Mouse (Mus musculus) kidney, embryonic 16.5 days (tissue): ENCODE data around the gene Rac3. TPM values are rescaled to one million over a fixed set of nuclear protein-coding genes. Genes with fewer than 3 reads are reported as not detected.
"Not testable (repeated sequence)": the region's sequence is repeated elsewhere in the genome, so short reads cannot be mapped to it uniquely, and the experiment has no call there.

Experiments used
- ATAC-seq: fragments of 200-750 bp; cut with Nextera tagmentation; 2 replicates; pipeline ENCODE4 v1.8.0; 2017; ENCODE audit warnings: moderate TSS enrichment; ENCODE audit not compliant: low FRiP score, low TSS enrichment
- H3K27ac ChIP-seq: fragments of 300-500 bp; sonication (generic); 2 replicates; pipeline ENCODE4 v1.5.1; 2014; ENCODE audit warnings: low read length
- H3K27me3 ChIP-seq: fragments of 300-500 bp; sonication (generic); 2 replicates; pipeline ENCODE4 v1.6.1; 2014; ENCODE audit warnings: low read length, control low read depth, mixed read lengths; ENCODE audit not compliant: insufficient read depth
- H3K36me3 ChIP-seq: fragments of 300-500 bp; sonication (generic); 2 replicates; pipeline ENCODE4 v1.6.1; 2014; ENCODE audit warnings: low read length, control low read depth, mixed read lengths; ENCODE audit not compliant: insufficient read depth
- H3K4me1 ChIP-seq: fragments of 300-500 bp; sonication (generic); 2 replicates; pipeline ENCODE4 v1.6.1; 2014; ENCODE audit warnings: low read length, control low read depth, mixed read lengths; ENCODE audit not compliant: insufficient read depth
- H3K4me2 ChIP-seq: fragments of 300-500 bp; sonication (generic); replicated peaks from 2 replicates; pipeline ENCODE4 v1.6.1; 2014; ENCODE audit warnings: low read depth, low read length
- H3K4me3 ChIP-seq: fragments of 300-500 bp; sonication (generic); 2 replicates; pipeline ENCODE4 v1.5.1; 2014; ENCODE audit warnings: mild to moderate bottlenecking, low read length
- H3K9ac ChIP-seq: fragments of 300-500 bp; sonication (generic); replicated peaks from 2 replicates; pipeline ENCODE4 v1.6.1; 2014; ENCODE audit warnings: low read length
- H3K9me3 ChIP-seq: fragments of 300-500 bp; sonication (generic); 2 replicates; pipeline ENCODE4 v1.6.1; 2016; ENCODE audit warnings: low read length, control low read depth
- WGBS: fragments of 180-500 bp; shearing (Covaris S2); extraction: QIAGEN DNeasy Blood & Tissue Kit; methylation state at CpG from one replicate; pipeline ENCODE4 v1.1.7; 2014; 5-methylcytosine and 5-hydroxymethylcytosine counted together
- polyA plus RNA-seq: library from polyadenylated mRNA; unstranded; fragments of >200 nt; fragmentation: Nextera tagmentation; extraction: Ambion mirVana; gene quantifications from 2 replicates; pipeline ENCODE4 v1.2.1, GENCODE M21; 2015

Rac3 gene
- 32.5 and 38.7 TPM in 2 replicates for polyA plus RNA-seq

DNA sequence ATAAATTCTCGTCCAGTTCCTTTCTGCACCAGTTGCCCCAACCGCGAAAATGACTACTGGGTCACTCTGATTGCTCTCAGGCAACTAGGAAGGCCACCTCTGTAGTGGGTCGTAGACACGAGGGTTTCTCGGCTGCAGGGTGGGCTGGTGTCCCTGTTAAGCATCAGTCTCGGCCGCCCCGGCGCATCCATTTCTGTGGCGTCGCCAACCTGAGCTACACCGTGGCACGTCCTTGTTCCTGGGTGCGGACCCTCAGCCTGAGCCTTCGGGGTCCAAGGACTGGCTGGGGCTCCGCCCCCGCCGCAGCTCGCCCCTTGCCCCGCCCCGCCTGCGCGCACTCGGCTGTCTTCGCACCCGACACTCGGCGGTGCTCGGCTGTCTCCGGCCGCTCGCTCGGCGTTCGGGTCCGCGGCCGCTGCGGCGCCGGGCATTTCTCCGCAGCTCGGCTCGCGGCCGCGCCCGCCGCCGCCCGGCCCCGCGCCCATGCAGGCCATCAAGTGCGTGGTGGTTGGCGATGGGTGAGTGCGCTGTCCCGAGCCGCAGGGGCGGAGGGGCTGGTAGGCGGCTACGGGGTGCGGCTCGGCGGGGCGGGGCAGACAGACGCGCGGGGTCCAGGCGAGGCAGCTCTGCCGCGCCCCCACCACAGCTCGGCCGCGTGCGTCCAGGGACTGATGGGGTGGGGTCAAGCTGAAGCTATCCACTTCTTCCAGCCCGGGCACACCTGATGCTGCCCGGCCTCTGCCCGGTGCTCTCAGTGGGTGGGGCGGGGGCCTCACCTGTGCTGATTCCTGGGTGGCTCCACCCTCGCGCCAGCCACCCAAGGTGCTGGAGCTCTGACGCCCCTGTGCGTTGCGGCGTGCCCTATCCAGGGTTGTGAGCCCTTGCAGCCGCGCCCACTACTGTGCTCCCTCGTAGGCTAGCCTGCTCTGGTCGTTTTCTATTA, at the start of gene Rac3:
Rac3 (plus strand) TSS at position 347 of the 943 bp plus-strand sequence.
- H3K27ac ChIP-seq: no peak within 1 kb of the TSS
- H3K9ac ChIP-seq: peak within 1 kb of the TSS; percentile 83
- no peaks in the 10 kb centered on the region for H3K9me3 ChIP-seq
- H3K4me3 ChIP-seq: peak within 1 kb of the TSS; percentile 68
- H3K27me3 ChIP-seq: peaks cover 6% of the 10 kb centered on the region; the same call in 1 of the 2 replicates
- WGBS: under 1% methylated on average over 85 of the region's 90 CpGs
- peak within 1 kb of the TSS; percentile 98 for H3K4me2 ChIP-seq
- H3K4me1 ChIP-seq: peaks cover 21% of the 10 kb centered on the region
- ATAC-seq: peak; percentile 80
- H3K36me3 ChIP-seq: peaks cover 23% of the 10 kb centered on the region

- peak; percentile 96 for ATAC-seq
- Histone ChIP-seq H3K4me1 (peaks cover 8% of the 10 kb centered on the region), H3K27me3 (no peaks in the 10 kb centered on the region), H3K4me2 (peak within 1 kb of the TSS; percentile 95), H3K9me3 (no peaks in the 10 kb centered on the region), H3K9ac (peak within 1 kb of the TSS; percentile 82), H3K36me3 (no peaks in the 10 kb centered on the region), H3K27ac (peak within 1 kb of the TSS; percentile 82), H3K4me3 (peak within 1 kb of the TSS; percentile 68)
- under 1% methylated on average over 82 of the region's 83 CpGs for WGBS
Measured at GRCm38 (mm10) chr11:120672687-120673593, 48.3 kb upstream of the Rac3 start, which contains the start of gene Aspscr1. Gene Aspscr1 (plus strand): TSS chr11:120672973.

DNA sequence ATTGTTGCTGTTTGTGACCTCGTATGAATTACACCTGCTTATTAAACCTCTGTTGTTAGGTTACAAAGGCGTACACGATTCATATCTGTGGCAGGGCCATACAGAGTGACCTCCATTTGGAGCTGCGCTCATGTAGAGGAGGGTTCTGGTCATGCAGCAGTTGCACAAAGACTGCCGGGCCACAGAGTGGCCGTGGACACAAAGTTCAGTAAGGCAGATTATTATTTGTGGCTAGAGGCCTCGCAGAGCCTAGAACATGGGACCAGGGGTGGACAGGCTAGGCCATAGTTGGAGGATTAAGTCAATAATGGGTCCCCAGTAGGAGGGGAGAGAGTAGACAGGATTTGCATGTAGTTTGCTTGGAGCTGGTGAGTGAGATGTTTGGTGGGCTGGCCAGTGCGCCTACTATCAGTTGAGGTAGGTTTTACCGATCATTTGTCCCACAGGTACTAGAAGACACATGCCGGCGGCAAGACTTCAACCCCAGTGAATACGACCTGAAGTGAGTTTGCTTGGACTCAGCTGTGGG, 47.6 kb upstream of the Rac3 start:
- H3K9me3 ChIP-seq: no peaks in the 10 kb centered on the region
- peak overlapping the region; percentile 80 for H3K27ac ChIP-seq
- peaks cover 8% of the 10 kb centered on the region for H3K4me1 ChIP-seq
- peak overlapping the region; percentile 68 for H3K4me3 ChIP-seq
- peak overlapping the region; percentile 95 for H3K4me2 ChIP-seq
- H3K27me3 ChIP-seq: no peaks in the 10 kb centered on the region
- ATAC-seq: peak; percentile 26; the same call in 1 of the 2 replicates
- peaks cover 4% of the 10 kb centered on the region for H3K36me3 ChIP-seq
- H3K9ac ChIP-seq: peak overlapping the region; percentile 82
- WGBS: 39% methylated on average over 12 of the region's 12 CpGs

- H3K27me3 ChIP-seq: not testable (repeated sequence)
Measured at GRCm38 (mm10) chr11:120675875-120676274, 45.4 kb upstream of the Rac3 start.

GRCm38 (mm10) chr11:120676951-120677350, 44.3 kb upstream of the Rac3 start:
- peaks cover 23% of the 10 kb centered on the region for H3K36me3 ChIP-seq
- no peak for ATAC-seq
- H3K4me2 ChIP-seq: no peak overlapping the region
- 0 out of 2 replicates have a peak overlapping the region, but pooled peaks have one; percentile 9 for H3K9ac ChIP-seq
- peaks cover 8% of the 10 kb centered on the region for H3K4me1 ChIP-seq
- no peak overlapping the region for H3K4me3 ChIP-seq
- no peak overlapping the region for H3K27ac ChIP-seq
- no peaks in the 10 kb centered on the region for H3K9me3 ChIP-seq
- 94% methylated on average over 4 of the region's 4 CpGs for WGBS
- no peaks in the 10 kb centered on the region for H3K27me3 ChIP-seq

More at GRCm38 (mm10) chr11:120675875-120676274, 45.4 kb upstream of the Rac3 start:
- not testable (repeated sequence) for H3K9me3 ChIP-seq, H3K27ac ChIP-seq, H3K4me2 ChIP-seq, H3K4me1 ChIP-seq, H3K9ac ChIP-seq, ATAC-seq, H3K4me3 ChIP-seq
- 80% methylated on average over 4 of the region's 5 CpGs for WGBS
- H3K36me3 ChIP-seq: peaks cover 20% of the 10 kb centered on the region

DNA sequence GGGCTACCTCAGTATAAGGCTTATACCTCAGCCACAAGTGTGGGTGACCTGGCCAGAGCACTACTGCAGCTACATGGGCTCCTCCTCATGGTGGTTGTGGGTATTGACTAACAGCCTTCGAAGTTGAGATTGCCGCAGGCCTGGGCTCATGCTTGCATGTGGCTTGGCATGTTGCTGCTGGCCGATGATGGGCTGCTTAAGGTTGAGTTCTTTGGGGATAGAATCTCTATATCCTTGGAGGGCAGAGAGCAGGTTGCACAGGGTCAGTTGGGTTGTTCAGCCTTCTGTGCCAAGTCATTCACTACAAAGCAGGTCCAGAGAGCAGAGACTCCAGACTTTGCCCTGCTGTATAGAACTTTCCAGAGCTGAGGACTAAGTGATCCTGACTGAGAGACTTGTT, 41.4 kb upstream of the Rac3 start:
- 0 out of 2 replicates have a peak, but pooled peaks have one; percentile 37 for ATAC-seq
- Histone ChIP-seq H3K9me3 (no peaks in the 10 kb centered on the region), H3K27ac (no peak overlapping the region), H3K9ac (no peak overlapping the region), H3K4me2 (no peak overlapping the region), H3K27me3 (no peaks in the 10 kb centered on the region), H3K4me3 (no peak overlapping the region), H3K36me3 (peaks cover 30% of the 10 kb centered on the region), H3K4me1 (no peaks in the 10 kb centered on the region)
- WGBS: 87% methylated on average over 3 of the region's 3 CpGs

GRCm38 (mm10) chr11:120682683-120683082, 38.6 kb upstream of the Rac3 start:
- no peak overlapping the region for H3K4me2 ChIP-seq
- no peak overlapping the region for H3K27ac ChIP-seq
- H3K9me3 ChIP-seq: no peaks in the 10 kb centered on the region
- H3K27me3 ChIP-seq: no peaks in the 10 kb centered on the region
- peaks cover 42% of the 10 kb centered on the region for H3K36me3 ChIP-seq
- H3K4me3 ChIP-seq: no peak overlapping the region
- 97% methylated on average over 5 of the region's 5 CpGs for WGBS
- no peak for ATAC-seq
- H3K9ac ChIP-seq: no peak overlapping the region
- 0 out of 2 replicates have a peak, but pooled peaks cover 5% of the 10 kb centered on the region for H3K4me1 ChIP-seq

DNA sequence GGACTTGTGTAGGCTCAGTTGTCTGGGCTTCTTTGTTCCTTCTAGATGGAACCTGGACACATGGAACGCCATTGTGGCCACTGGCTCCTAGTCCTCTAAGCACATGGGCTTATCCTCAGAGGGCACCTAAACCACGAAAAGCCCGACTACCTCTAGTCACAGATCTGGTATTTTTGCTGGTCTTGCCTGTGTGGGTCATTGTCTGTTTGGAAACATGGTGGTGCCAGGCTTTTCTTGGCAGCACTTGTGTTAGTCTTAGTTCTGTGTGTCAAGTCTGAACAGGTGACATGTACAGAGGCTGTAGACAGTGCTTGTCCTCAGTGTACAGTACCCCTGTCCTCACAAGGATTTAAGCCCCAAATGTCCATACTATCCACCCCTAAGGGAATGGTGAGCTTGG, 37.7 kb upstream of the Rac3 start:
- H3K4me2 ChIP-seq: no peak overlapping the region
- H3K27ac ChIP-seq: no peak overlapping the region
- H3K4me3 ChIP-seq: no peak overlapping the region
- no peaks in the 10 kb centered on the region for H3K27me3 ChIP-seq
- WGBS: 92% methylated on average over 3 of the region's 3 CpGs
- peaks cover 41% of the 10 kb centered on the region for H3K36me3 ChIP-seq
- H3K4me1 ChIP-seq: 0 out of 2 replicates have a peak, but pooled peaks cover 5% of the 10 kb centered on the region
- H3K9me3 ChIP-seq: no peaks in the 10 kb centered on the region
- H3K9ac ChIP-seq: no peak overlapping the region
- ATAC-seq: no peak

DNA sequence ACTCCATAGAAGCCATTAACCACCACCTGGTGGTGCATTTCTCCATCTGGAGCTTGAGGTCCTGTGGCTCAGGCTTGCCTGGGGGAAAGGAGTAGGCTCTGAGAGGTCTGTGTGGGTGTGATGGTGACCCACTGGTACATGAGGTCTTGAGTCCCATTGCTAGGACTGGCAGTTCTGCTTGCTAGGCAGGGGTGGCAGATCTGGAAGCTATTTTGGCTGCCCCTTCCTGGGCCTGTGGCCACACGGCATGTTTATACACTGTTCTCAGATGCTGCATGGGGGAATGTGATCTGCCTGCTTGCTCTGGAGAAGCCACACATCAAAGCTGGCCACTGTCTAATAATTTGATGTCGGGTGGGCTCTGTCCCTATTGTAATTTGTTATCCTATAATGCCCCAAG, 37.2 kb upstream of the Rac3 start:
- no peak for ATAC-seq
- 58% methylated on average over 2 of the region's 2 CpGs for WGBS
- Histone ChIP-seq H3K27me3 (no peaks in the 10 kb centered on the region), H3K4me1 (0 out of 2 replicates have a peak, but pooled peaks cover 5% of the 10 kb centered on the region), H3K9me3 (no peaks in the 10 kb centered on the region), H3K36me3 (peaks cover 41% of the 10 kb centered on the region), H3K4me3 (no peak overlapping the region), H3K27ac (no peak overlapping the region), H3K4me2 (no peak overlapping the region), H3K9ac (no peak overlapping the region)
